Mouse (Mus musculus) forebrain, embryonic 11.5 days (tissue): ENCODE data around the gene Zdhhc8. TPM values are rescaled to one million over a fixed set of nuclear protein-coding genes. Genes with fewer than 3 reads are reported as not detected.
A peak's percentile ranks its signal among the peaks of the same experiment; 100 is the strongest.

Experiments
- ATAC-seq: fragments of 200-750 bp; cut with Nextera tagmentation; replicated peaks from 2 replicates; pipeline ENCODE4 v1.8.0; 2017; ENCODE audit warnings: moderate TSS enrichment; ENCODE audit not compliant: low FRiP score
- DNase-seq: peaks from one replicate; pipeline ENCODE4 v3.0.0-alpha.2; 2017; ENCODE audit warnings: low spot score
- H3K27ac ChIP-seq: fragments of 300-500 bp; sonication (generic); 2 replicates; pipeline ENCODE4 v1.5.1; 2014; ENCODE audit warnings: low read depth, low read length
- H3K27me3 ChIP-seq: fragments of 300-500 bp; sonication (generic); 2 replicates; pipeline ENCODE4 v1.6.1; 2014; ENCODE audit warnings: mild to moderate bottlenecking, low read length, mixed read lengths; ENCODE audit not compliant: control insufficient read depth, insufficient read depth
- H3K36me3 ChIP-seq: fragments of 300-500 bp; sonication (generic); 2 replicates; pipeline ENCODE4 v1.6.1; 2014; ENCODE audit warnings: mild to moderate bottlenecking, low read length, moderate library complexity, mixed read lengths; ENCODE audit not compliant: control insufficient read depth, insufficient read depth
- H3K4me1 ChIP-seq: fragments of 300-500 bp; sonication (generic); replicated peaks from 2 replicates; pipeline ENCODE4 v1.6.1; 2014; ENCODE audit warnings: low read length, mixed read lengths; ENCODE audit not compliant: control insufficient read depth, insufficient read depth
- H3K4me2 ChIP-seq: fragments of 300-500 bp; sonication (generic); 2 replicates; pipeline ENCODE4 v1.6.1; 2014; ENCODE audit warnings: low read depth, mild to moderate bottlenecking, low read length, moderate library complexity, mixed read lengths; ENCODE audit not compliant: severe bottlenecking
- H3K4me3 ChIP-seq: fragments of 300-500 bp; sonication (generic); 2 replicates; pipeline ENCODE4 v1.5.1; 2014; ENCODE audit warnings: low read depth, low read length
- H3K9ac ChIP-seq: fragments of 300-500 bp; sonication (generic); 2 replicates; pipeline ENCODE4 v1.6.1; 2014; ENCODE audit warnings: low read length
- H3K9me3 ChIP-seq: fragments of 300-500 bp; sonication (generic); 2 replicates; pipeline ENCODE4 v1.6.1; 2016; ENCODE audit warnings: low read length, mixed read lengths; ENCODE audit not compliant: control insufficient read depth
- WGBS: fragments of 180-500 bp; shearing (Covaris S2); extraction: QIAGEN DNeasy Blood & Tissue Kit; methylation state at CpG from one replicate; pipeline ENCODE4 v1.1.7; 2014; 5-methylcytosine and 5-hydroxymethylcytosine counted together
- polyA plus RNA-seq: library from polyadenylated mRNA; unstranded; fragments of >200 nt; fragmentation: Nextera tagmentation; extraction: Ambion mirVana; gene quantifications from 2 replicates; pipeline ENCODE4 v1.2.1, GENCODE M21; 2014

Gene Zdhhc8
- polyA plus RNA-seq, 1 experiment from 2014 or later = 15.8 TPM

- Histone ChIP-seq H3K9me3 (no peaks in the 10 kb centered on the region), H3K9ac (no peak overlapping the region), H3K4me2 (no peak overlapping the region), H3K27ac (no peak overlapping the region), H3K36me3 (no peaks in the 10 kb centered on the region; the same call in none of the 2 replicates), H3K4me1 (no peaks in the 10 kb centered on the region), H3K4me3 (no peak overlapping the region), H3K27me3 (no peaks in the 10 kb centered on the region)
- WGBS = 97% methylated on average over 13 of the region's 13 CpGs
- no peak for ATAC-seq
- no peak for DNase-seq
These were observed 7.7 kb downstream of the Zdhhc8 start for GRCm38 (mm10) chr16:18227187-18227586.

DNA sequence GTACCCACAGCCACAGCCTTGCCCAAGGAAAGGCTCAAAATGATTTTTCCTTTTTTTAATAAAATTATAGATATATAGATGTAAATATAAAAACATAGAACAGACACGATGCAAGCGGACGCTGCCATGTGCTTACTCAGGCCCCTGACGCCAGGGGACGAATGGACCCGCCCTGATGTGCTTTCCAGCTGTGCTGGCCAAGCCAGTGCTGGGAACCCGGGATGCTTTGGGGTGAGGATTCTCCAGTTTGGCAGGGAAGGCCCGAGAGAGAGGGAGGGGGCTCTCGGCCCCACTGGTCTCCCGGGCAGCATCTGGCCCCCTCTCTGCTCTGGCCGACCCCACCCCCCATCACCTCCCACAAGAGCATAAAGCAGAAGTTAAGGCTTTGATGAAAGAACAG lies 12.7 kb downstream of the Zdhhc8 start:
- Histone ChIP-seq H3K4me3 (no peak overlapping the region), H3K9me3 (no peaks in the 10 kb centered on the region), H3K4me1 (0 out of 2 replicates have a peak, but pooled peaks cover 2% of the 10 kb centered on the region), H3K27ac (no peak overlapping the region), H3K36me3 (no peaks in the 10 kb centered on the region; the same call in none of the 2 replicates), H3K27me3 (no peaks in the 10 kb centered on the region), H3K9ac (no peak overlapping the region), H3K4me2 (no peak overlapping the region)
- 87% methylated on average over 11 of the region's 11 CpGs for WGBS
- no peak for ATAC-seq
- DNase-seq = no peak

- H3K9me3 ChIP-seq = no peaks in the 10 kb centered on the region
- H3K4me1 ChIP-seq = 0 out of 2 replicates have a peak, but pooled peaks cover 2% of the 10 kb centered on the region
- no peaks in the 10 kb centered on the region for H3K27me3 ChIP-seq
- no peak overlapping the region for H3K4me2 ChIP-seq
- no peaks in the 10 kb centered on the region; the same call in none of the 2 replicates for H3K36me3 ChIP-seq
- no peak overlapping the region for H3K27ac ChIP-seq
- WGBS = 76% methylated on average over 11 of the region's 11 CpGs
- DNase-seq = no peak
- no peak overlapping the region for H3K4me3 ChIP-seq
- no peak for ATAC-seq
- H3K9ac ChIP-seq = no peak overlapping the region
These were observed 13.4 kb downstream of the Zdhhc8 start for GRCm38 (mm10) chr16:18221543-18221898.

GRCm38 (mm10) chr16:18220856-18221542 lies 13.9 kb downstream of the Zdhhc8 start:
- H3K9ac ChIP-seq = no peak overlapping the region
- 0 out of 2 replicates have a peak, but pooled peaks cover 2% of the 10 kb centered on the region for H3K4me1 ChIP-seq
- H3K27me3 ChIP-seq = no peaks in the 10 kb centered on the region
- H3K36me3 ChIP-seq = no peaks in the 10 kb centered on the region; the same call in none of the 2 replicates
- no peaks in the 10 kb centered on the region for H3K9me3 ChIP-seq
- 84% methylated on average over 6 of the region's 6 CpGs for whole genome bisulfite sequencing
- no peak overlapping the region for H3K4me2 ChIP-seq
- no peak overlapping the region for H3K4me3 ChIP-seq
- ATAC-seq = no peak
- DNase-seq = no peak
- no peak overlapping the region for H3K27ac ChIP-seq

- Histone ChIP-seq H3K4me3 (no peak overlapping the region), H3K27ac (no peak overlapping the region), H3K4me1 (0 out of 2 replicates have a peak, but pooled peaks cover 2% of the 10 kb centered on the region), H3K9me3 (no peaks in the 10 kb centered on the region), H3K9ac (no peak overlapping the region; the same call in 1 of the 2 replicates), H3K4me2 (no peak overlapping the region), H3K36me3 (no peaks in the 10 kb centered on the region; the same call in none of the 2 replicates), H3K27me3 (no peaks in the 10 kb centered on the region)
- DNase-seq = no peak
- ATAC-seq = 0 out of 2 replicates have a peak, but pooled peaks have one; percentile 55
- 76% methylated on average over 8 of the region's 8 CpGs for WGBS
These were observed 14.9 kb downstream of the Zdhhc8 start for GRCm38 (mm10) chr16:18220001-18220400.

GRCm38 (mm10) chr16:18218580-18218996 lies 16.3 kb downstream of the Zdhhc8 start:
- Histone ChIP-seq H3K4me1 (peaks cover 6% of the 10 kb centered on the region; the same call in 1 of the 2 replicates), H3K4me3 (no peak overlapping the region), H3K27ac (no peak overlapping the region), H3K36me3 (no peaks in the 10 kb centered on the region; the same call in none of the 2 replicates), H3K27me3 (no peaks in the 10 kb centered on the region), H3K9ac (no peak overlapping the region), H3K9me3 (no peaks in the 10 kb centered on the region), H3K4me2 (no peak overlapping the region)
- ATAC-seq (no peak), DNase-seq (no peak)
- WGBS = 76% methylated on average over 9 of the region's 9 CpGs

GRCm38 (mm10) chr16:18217579-18217978 lies 17.4 kb downstream of the Zdhhc8 start, which contains the start of gene Ccdc188:
Gene Ccdc188, plus strand, starts transcription at chr16:18217879.
- Histone ChIP-seq H3K27me3 (no peaks in the 10 kb centered on the region), H3K4me3 (no peak within 1 kb of the TSS), H3K4me2 (no peak within 1 kb of the TSS), H3K27ac (no peak within 1 kb of the TSS), H3K36me3 (no peaks in the 10 kb centered on the region; the same call in 1 of the 2 replicates), H3K9ac (no peak within 1 kb of the TSS), H3K4me1 (peaks cover 14% of the 10 kb centered on the region), H3K9me3 (no peaks in the 10 kb centered on the region)
- WGBS = 88% methylated on average over 4 of the region's 4 CpGs
- DNase-seq (no peak), ATAC-seq (no peak)

DNA sequence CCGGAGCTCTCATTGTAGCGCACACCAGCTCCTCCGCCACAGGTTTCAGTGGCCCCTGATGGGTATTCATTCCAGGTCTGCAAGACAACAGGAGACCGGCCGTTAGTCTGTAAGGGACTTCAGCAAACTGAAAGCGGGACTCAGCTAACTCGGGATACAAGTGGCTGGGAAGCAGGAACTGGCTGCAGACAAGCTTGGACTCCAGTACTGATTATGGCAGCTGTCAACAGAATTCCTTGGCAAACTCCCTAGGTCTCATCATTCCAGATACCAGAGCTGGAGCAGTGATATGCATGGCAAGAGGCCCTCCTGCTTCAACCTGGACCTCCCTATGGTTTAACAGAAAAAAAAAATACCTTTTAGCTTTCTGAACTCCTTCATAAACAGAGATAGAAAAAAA lies 20.1 kb downstream of the Zdhhc8 start:
- Histone ChIP-seq H3K4me3 (no peak overlapping the region), H3K9me3 (no peaks in the 10 kb centered on the region), H3K4me1 (peaks cover 14% of the 10 kb centered on the region), H3K27ac (0 out of 2 replicates have a peak overlapping the region, but pooled peaks have one; percentile 71), H3K4me2 (peak overlapping the region; percentile 33; the same call in 1 of the 2 replicates), H3K27me3 (no peaks in the 10 kb centered on the region; the same call in 1 of the 2 replicates), H3K36me3 (no peaks in the 10 kb centered on the region), H3K9ac (peak overlapping the region; percentile 7; the same call in 1 of the 2 replicates)
- ATAC-seq (no peak), DNase-seq (no peak)
- 70% methylated on average over 7 of the region's 7 CpGs for WGBS
